Mouse (Mus musculus): ENCODE measurements around the gene Card10.

Gene Card10

GRCm38 (mm10) chr15:78771531-78772367 is 31.1 kb downstream of the Card10 start:
- DNase-seq, result peak; percentile 70 to 76

- DNase-seq, result no peak
Observed at GRCm38 (mm10) chr15:78770983-78771355, 31.9 kb downstream of the Card10 start.

GRCm38 (mm10) chr15:78770234-78770982 is 32.4 kb downstream of the Card10 start:
- no peak for DNase-seq

GRCm38 (mm10) chr15:78769064-78769463 is 33.8 kb downstream of the Card10 start:
- DNase-seq, result no peak

GRCm38 (mm10) chr15:78763704-78764103 is 39.1 kb downstream of the Card10 start:
- no peak for DNase-seq

- no peak for DNase-seq
Observed at GRCm38 (mm10) chr15:78763210-78763609, 39.6 kb downstream of the Card10 start.

- no peak for DNase-seq
Observed at GRCm38 (mm10) chr15:78761112-78761511, 41.7 kb downstream of the Card10 start.

- DNase-seq, result no peak
Observed at GRCm38 (mm10) chr15:78758132-78758531, 44.7 kb downstream of the Card10 start.

- DNase-seq, result peak; percentile 84 to 87
Observed at GRCm38 (mm10) chr15:78755966-78756725, 46.7 kb downstream of the Card10 start.

- peak; percentile 53 to 55 for DNase-seq
Observed at GRCm38 (mm10) chr15:78755226-78755625, 47.6 kb downstream of the Card10 start.

GRCm38 (mm10) chr15:78754144-78754543 is 48.7 kb downstream of the Card10 start:
- no peak for DNase-seq

GRCm38 (mm10) chr15:78752991-78753390 is 49.9 kb downstream of the Card10 start:
- no peak for DNase-seq

- no peak for DNase-seq
Observed at GRCm38 (mm10) chr15:78750608-78751350, 52.1 kb downstream of the Card10 start.

GRCm38 (mm10) chr15:78749855-78750254 is 53.0 kb downstream of the Card10 start:
- peak; percentile 28 to 50 for DNase-seq

GRCm38 (mm10) chr15:78744206-78744605 is 58.6 kb downstream of the Card10 start:
- peak; percentile 54 to 85 for DNase-seq

GRCm38 (mm10) chr15:78742831-78743230 is 60.0 kb downstream of the Card10 start:
- DNase-seq, result no peak

- DNase-seq, result no peak
Observed at GRCm38 (mm10) chr15:78740662-78741061, 62.2 kb downstream of the Card10 start.

GRCm38 (mm10) chr15:78737146-78737545 is 65.7 kb downstream of the Card10 start:
- DNase-seq, result no peak

GRCm38 (mm10) chr15:78736681-78737100 is 66.2 kb downstream of the Card10 start:
- DNase-seq, result no peak

GRCm38 (mm10) chr15:78736181-78736579 is 66.7 kb downstream of the Card10 start:
- DNase-seq, result no peak

- DNase-seq, result peak; percentile 56 to 57
Observed at GRCm38 (mm10) chr15:78735431-78736180, 67.2 kb downstream of the Card10 start.

GRCm38 (mm10) chr15:78731830-78732229 is 71.0 kb downstream of the Card10 start:
- DNase-seq, result no peak

Data from kidney, postnatal 36 days (tissue).